Mouse (Mus musculus) E14TG2a.4 (cell line): ENCODE results near the gene Tmem222.

Experiments
- H3K27me3 ChIP-seq: 2 replicates; pipeline ENCODE4 v1.6.1; 2014; ENCODE audit warnings: low read length, control low read depth; ENCODE audit not compliant: insufficient read depth
- H3K36me3 ChIP-seq: 2 replicates; pipeline ENCODE4 v1.6.1; 2014; ENCODE audit warnings: low read length, control low read depth; ENCODE audit not compliant: insufficient read depth
- H3K4me1 ChIP-seq: replicated peaks from 2 replicates; pipeline ENCODE4 v1.6.1; 2014; ENCODE audit warnings: low read depth, low read length, control low read depth
- H3K4me3 ChIP-seq: replicated peaks from 2 replicates; pipeline ENCODE4 v1.5.1; 2014; ENCODE audit warnings: mild to moderate bottlenecking, low read length
- H3K9me3 ChIP-seq: 2 replicates; pipeline ENCODE4 v1.6.1; 2014; ENCODE audit warnings: low read length, control low read depth
- CTCF ChIP-seq: conservative IDR thresholded peaks from 2 replicates; pipeline ENCODE4 v1.5.1; 2014; ENCODE audit warnings: low read length
- NANOG ChIP-seq: IDR thresholded peaks from 2 replicates; pipeline ENCODE4 v1.6.1; 2014; ENCODE audit warnings: borderline replicate concordance, low read length, mixed read lengths
- POU5F1 ChIP-seq: IDR thresholded peaks from 2 replicates; pipeline ENCODE4 v1.6.1; 2014; ENCODE audit warnings: low read length, borderline replicate concordance

Tmem222 gene

DNA sequence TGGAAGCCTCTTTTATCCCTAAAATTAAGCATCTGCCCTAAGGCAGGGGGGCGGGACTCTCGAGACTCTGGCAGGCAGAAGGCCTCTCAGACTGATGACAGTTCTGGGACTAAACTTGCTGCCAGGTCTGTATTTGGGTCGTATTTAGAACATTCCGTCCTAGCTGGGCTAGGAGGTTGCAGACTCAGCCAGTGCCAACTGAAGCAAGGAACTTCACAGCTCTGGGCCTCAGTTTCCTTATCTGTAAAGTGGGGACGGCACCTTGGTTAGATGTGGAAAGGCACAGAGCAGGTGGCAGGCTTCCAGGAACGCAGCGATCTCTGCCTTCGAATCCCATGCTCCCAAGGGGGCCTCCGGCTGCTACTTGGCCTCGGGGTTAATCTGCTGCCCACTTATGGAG lies 51.5 kb downstream of the Tmem222 start:
- H3K36me3 ChIP-seq: no peaks in the 10 kb centered on the region

DNA sequence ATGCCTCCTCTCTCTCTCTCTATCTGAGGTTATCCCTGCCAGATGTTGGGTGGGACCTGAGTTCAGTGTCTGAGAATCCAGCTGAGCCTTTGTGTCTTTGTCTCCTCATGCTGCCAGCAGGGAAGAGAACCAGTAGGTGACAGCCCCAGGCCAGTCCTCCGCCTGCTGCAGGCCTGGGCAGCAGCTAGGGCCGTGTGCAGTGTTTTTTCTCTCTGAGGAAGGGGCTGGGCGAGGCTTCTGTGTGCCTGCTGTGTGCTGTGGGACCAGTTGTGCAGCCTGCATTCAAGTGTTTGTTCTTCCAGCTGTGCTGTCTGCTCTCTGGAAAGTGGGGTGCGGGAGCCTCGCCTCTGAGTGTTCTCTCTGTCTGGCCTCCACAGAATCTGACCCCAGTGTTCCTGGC lies 53.7 kb downstream of the Tmem222 start:
- peaks cover 72% of the 10 kb centered on the region for H3K4me1 ChIP-seq
- peaks cover 33% of the 10 kb centered on the region for H3K27me3 ChIP-seq
- TF ChIP-seq NANOG: no peak
- no peak for TF ChIP-seq POU5F1
- TF ChIP-seq CTCF: no peak
- no peaks in the 10 kb centered on the region for H3K9me3 ChIP-seq
- no peaks in the 10 kb centered on the region for H3K36me3 ChIP-seq
- H3K4me3 ChIP-seq: 0 out of 2 replicates have a peak overlapping the region, but pooled peaks have one; percentile 13

More for the DNA sequence above, 51.5 kb downstream of the Tmem222 start:
- H3K4me3 ChIP-seq: peak overlapping the region; percentile 59
- H3K27me3 ChIP-seq: peaks cover 20% of the 10 kb centered on the region
- peaks cover 82% of the 10 kb centered on the region for H3K4me1 ChIP-seq
- TF ChIP-seq CTCF (no peak), POU5F1 (no peak), NANOG (no peak)
- no peaks in the 10 kb centered on the region for H3K9me3 ChIP-seq

DNA sequence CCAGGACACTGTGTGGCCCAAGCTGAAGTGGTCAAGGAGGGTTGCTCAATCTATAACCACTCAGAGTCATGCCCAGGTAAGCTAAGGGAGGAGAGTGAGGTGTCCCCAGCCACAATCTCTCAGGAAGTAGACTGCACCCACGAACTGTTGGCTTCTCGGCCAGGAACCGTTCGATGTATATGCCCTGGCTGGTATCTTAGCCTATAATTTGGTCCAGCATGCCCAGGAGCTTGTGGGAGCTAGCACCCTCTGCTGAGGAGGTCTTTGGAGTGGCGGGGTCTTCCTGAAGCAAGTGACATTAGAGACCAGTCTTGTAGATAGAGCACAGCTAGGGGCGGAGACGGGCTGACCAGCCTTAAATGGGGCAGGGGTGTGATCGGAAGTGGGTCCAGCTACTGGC lies 55.9 kb downstream of the Tmem222 start:
- Histone ChIP-seq H3K4me3 (peak overlapping the region; percentile 73; the same call in 1 of the 2 replicates), H3K27me3 (peaks cover 36% of the 10 kb centered on the region), H3K9me3 (no peaks in the 10 kb centered on the region), H3K4me1 (peaks cover 62% of the 10 kb centered on the region), H3K36me3 (no peaks in the 10 kb centered on the region)
- TF ChIP-seq NANOG (no peak), POU5F1 (no peak), CTCF (no peak)

- peak overlapping the region; percentile 73 for H3K4me3 ChIP-seq
- H3K9me3 ChIP-seq: no peaks in the 10 kb centered on the region
- peaks cover 42% of the 10 kb centered on the region for H3K27me3 ChIP-seq
- H3K4me1 ChIP-seq: peaks cover 52% of the 10 kb centered on the region
- TF ChIP-seq POU5F1 (no peak), CTCF (no peak), NANOG (no peak)
- no peaks in the 10 kb centered on the region for H3K36me3 ChIP-seq
These were observed 56.9 kb downstream of the Tmem222 start for GRCm38 (mm10) chr4:133220656-133221055.

- TF ChIP-seq POU5F1 (no peak), NANOG (no peak), CTCF (no peak)
- H3K4me3 ChIP-seq: no peak overlapping the region
- no peaks in the 10 kb centered on the region for H3K36me3 ChIP-seq
- H3K4me1 ChIP-seq: peaks cover 39% of the 10 kb centered on the region
- peaks cover 42% of the 10 kb centered on the region for H3K27me3 ChIP-seq
- H3K9me3 ChIP-seq: no peaks in the 10 kb centered on the region
These were observed 58.8 kb downstream of the Tmem222 start for GRCm38 (mm10) chr4:133218745-133219144.

DNA sequence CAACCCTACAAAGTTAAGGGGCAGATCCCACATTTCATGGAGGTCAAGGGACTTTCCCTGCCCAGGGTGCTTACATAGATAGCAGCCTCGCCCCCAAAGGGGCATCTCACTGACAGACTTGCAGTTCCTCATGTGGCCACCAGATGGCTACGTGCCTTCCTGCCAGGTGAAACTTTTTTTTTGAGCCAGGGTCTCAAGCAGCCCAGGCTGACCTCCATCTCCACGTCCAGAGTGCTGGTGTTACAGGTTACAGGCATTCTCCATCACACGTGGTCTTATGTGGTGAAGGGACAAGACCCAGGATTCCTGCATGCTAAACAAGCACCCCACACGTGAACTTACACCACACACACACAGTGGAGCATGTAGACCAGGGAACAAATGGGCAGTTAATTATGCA lies 60.0 kb downstream of the Tmem222 start:
- H3K4me3 ChIP-seq: no peak overlapping the region
- H3K36me3 ChIP-seq: no peaks in the 10 kb centered on the region
- H3K9me3 ChIP-seq: no peaks in the 10 kb centered on the region
- peaks cover 39% of the 10 kb centered on the region for H3K4me1 ChIP-seq
- H3K27me3 ChIP-seq: peaks cover 48% of the 10 kb centered on the region
- TF ChIP-seq CTCF (peak; percentile 98), POU5F1 (no peak)
